ENCODE assay signal across 8 mouse cellular contexts in the genomic region with DNA sequence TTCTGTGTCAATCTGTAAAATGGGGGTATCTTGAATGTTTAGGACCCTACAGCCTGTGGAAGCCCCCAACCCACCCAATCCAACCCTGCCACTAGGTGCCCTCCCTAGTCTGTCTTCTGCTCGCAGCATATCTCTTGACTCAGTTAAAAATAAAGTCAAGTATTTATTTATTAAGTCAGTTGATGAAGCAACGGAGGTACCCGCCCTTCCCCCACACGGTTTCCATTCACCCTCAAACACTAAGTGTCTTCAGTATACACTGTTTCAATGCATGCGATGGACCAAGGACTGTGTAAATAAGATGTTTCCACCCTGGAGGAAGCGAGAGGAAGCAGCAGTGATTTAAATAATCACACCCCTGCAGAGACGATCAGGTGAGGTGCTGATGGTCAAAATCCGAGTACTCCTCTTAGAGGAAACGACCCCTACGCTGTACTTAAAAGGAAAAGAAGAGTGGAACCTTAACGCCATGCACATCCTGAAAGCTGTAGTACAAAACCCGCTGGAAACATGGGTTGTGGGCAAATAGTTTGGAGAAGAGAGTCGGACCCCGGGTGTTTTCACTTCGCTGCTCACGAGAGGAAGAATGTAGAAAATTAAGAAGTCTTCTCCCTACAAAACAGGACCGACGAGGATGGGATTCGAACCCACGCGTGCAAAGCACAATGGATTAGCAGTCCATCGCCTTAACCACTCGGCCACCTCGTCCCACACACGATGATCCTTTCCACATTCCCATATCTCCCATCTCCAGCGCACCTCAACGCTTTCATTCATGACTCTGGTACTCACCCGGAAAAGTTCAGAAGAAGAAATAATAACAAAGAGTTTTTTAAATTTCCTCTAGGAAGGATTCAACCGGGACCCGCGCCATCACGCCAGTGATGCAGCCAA. TPM values are rescaled to one million over a fixed set of nuclear protein-coding genes. Genes with fewer than 3 reads are reported as not detected.
DNase-seq lines count a peak whose midpoint lies in the region; ATAC-seq and TF ChIP-seq lines count a peak whose summit lies in the region.

No protein-coding gene starts in this region.

- intact Hi-C loops in gastrocnemius, adult 2 months (cut with DNase I), result no loop called here
- intact Hi-C loops in left cerebral cortex, postnatal 14 days (cut with DNase I), result no loop called here

- TF ChIP-seq CTCF in gastrocnemius, adult 2 months (IDR thresholded peaks at IDR 0.05), result no peak

- peaks cover 9% of the 10 kb centered on the region for H3K27me3 ChIP-seq in midbrain, embryonic 10.5 days (ENCODE audit: low read depth, poor library complexity, severe bottlenecking)

- peak overlapping the region; percentile 94 for H3K27ac ChIP-seq in gastrocnemius, adult 2 months
- peak overlapping the region; percentile 92 for H3K27ac ChIP-seq in midbrain, embryonic 10.5 days (replicated peaks)

- peaks cover 7% of the 10 kb centered on the region for H3K36me3 ChIP-seq in midbrain, embryonic 10.5 days

- H3K4me3 ChIP-seq in gastrocnemius, adult 2 months, result peak overlapping the region; percentile 84
- H3K4me3 ChIP-seq in midbrain, embryonic 10.5 days, result peak overlapping the region; percentile 95

- WGBS in midbrain, embryonic 10.5 days, result 6% methylated on average over 32 of the region's 32 CpGs

- H3K4me1 ChIP-seq in midbrain, embryonic 10.5 days, result peaks cover 49% of the 10 kb centered on the region

- H3K9me3 ChIP-seq in midbrain, embryonic 10.5 days (replicated peaks), result no peaks in the 10 kb centered on the region

- ATAC-seq in granulocyte monocyte progenitor cell, adult 5-6 weeks (replicated peaks; ENCODE audit: poor library complexity, severe bottlenecking), result no peak

- peak; percentile 86 for DNase-seq in ZHBTc4 (ENCODE audit: low read depth, low spot score)
- peak; percentile 92 to 95 for DNase-seq in cerebellum, postnatal 14 days
- peak; percentile 78 for DNase-seq in gastrocnemius, adult 2 months
- peak; percentile 57 for DNase-seq in induced T-regulatory cell, adult 2 months (ENCODE audit: low read depth)
- peak; percentile 82 to 88 for DNase-seq in left cerebral cortex, postnatal 14 days (ENCODE audit: low spot score in 2 of 2)
- DNase-seq in midbrain, embryonic 10.5 days (ENCODE audit: low spot score), result peak; percentile 90
- peak; percentile 25 to 39 for DNase-seq in spleen, adult 18-20 months

RNA-seq across cellular contexts. Expression of gene B4gat1, which starts 0.7 kb away (rescaled TPM):
- 10 to 100 TPM; 20.0 to 22.4 TPM for total RNA-seq in gastrocnemius, adult 2 months (2021)
- 100 to 1,000 TPM; 148 to 151 TPM for total RNA-seq in left cerebral cortex, postnatal 14 days (2021)
- polyA plus RNA-seq in midbrain, embryonic 10.5 days (2016; fragmentation: Nextera tagmentation; extraction: Ambion mirVana), result 39.4 and 42.1 TPM in 2 replicates
- 4.8 and 6.1 TPM in 2 replicates for total RNA-seq in granulocyte monocyte progenitor cell, adult 5-6 weeks (2014; fragmentation: Nextera tagmentation)
- 2.6 and 11.6 TPM in 2 replicates for total RNA-seq in granulocyte monocyte progenitor cell, adult 5-6 weeks (2017)

RNA-seq across cellular contexts. Expression of gene AC124502.3, which starts 0.8 kb away (rescaled TPM):
- total RNA-seq in gastrocnemius, adult 2 months (2021), result under 1 TPM; 0.46 to 0.59 TPM
- 1 to 10 TPM; 4.8 to 6.2 TPM for total RNA-seq in left cerebral cortex, postnatal 14 days (2021)
- polyA plus RNA-seq in midbrain, embryonic 10.5 days (2016; fragmentation: Nextera tagmentation; extraction: Ambion mirVana), result 2.2 and 4.4 TPM in 2 replicates
- 1.3 and 1.4 TPM in 2 replicates for total RNA-seq in granulocyte monocyte progenitor cell, adult 5-6 weeks (2014; fragmentation: Nextera tagmentation)
- 5.4 TPM in 1 of 2 replicates, not detected in the other for total RNA-seq in granulocyte monocyte progenitor cell, adult 5-6 weeks (2017)

RNA-seq across cellular contexts. Expression of gene Brms1, which starts 3.2 kb away (rescaled TPM):
- total RNA-seq in gastrocnemius, adult 2 months (2021), result 10 to 100 TPM; 14.7 to 15.1 TPM
- total RNA-seq in left cerebral cortex, postnatal 14 days (2021), result 10 to 100 TPM; 14.7 to 15.1 TPM
- polyA plus RNA-seq in midbrain, embryonic 10.5 days (2016; fragmentation: Nextera tagmentation; extraction: Ambion mirVana), result 83.2 and 85.6 TPM in 2 replicates
- 32.0 and 35.7 TPM in 2 replicates for total RNA-seq in granulocyte monocyte progenitor cell, adult 5-6 weeks (2014; fragmentation: Nextera tagmentation)
- total RNA-seq in granulocyte monocyte progenitor cell, adult 5-6 weeks (2017), result 33.6 and 43.3 TPM in 2 replicates

RNA-seq across cellular contexts. Expression of gene Rin1, which starts 12.4 kb away (rescaled TPM):
- 1 to 10 TPM in 1 of 2 experiments, under 1 TPM in 1; 0.99 to 1.3 TPM for total RNA-seq in gastrocnemius, adult 2 months (2021)
- total RNA-seq in left cerebral cortex, postnatal 14 days (2021), result 10 to 100 TPM; 59.6 to 66.7 TPM
- polyA plus RNA-seq in midbrain, embryonic 10.5 days (2016; fragmentation: Nextera tagmentation; extraction: Ambion mirVana), result 2.5 and 2.8 TPM in 2 replicates
- not detected in 2 replicates for total RNA-seq in granulocyte monocyte progenitor cell, adult 5-6 weeks (2014; fragmentation: Nextera tagmentation)
- 0.21 and 1.0 TPM in 2 replicates for total RNA-seq in granulocyte monocyte progenitor cell, adult 5-6 weeks (2017)

RNA-seq across cellular contexts. Expression of gene Slc29a2, which starts 14.3 kb away (rescaled TPM):
- total RNA-seq in gastrocnemius, adult 2 months (2021), result 1 to 10 TPM; 6.0 to 8.6 TPM
- total RNA-seq in left cerebral cortex, postnatal 14 days (2021), result 10 to 100 TPM; 17.2 to 21.6 TPM
- 7.4 and 8.6 TPM in 2 replicates for polyA plus RNA-seq in midbrain, embryonic 10.5 days (2016; fragmentation: Nextera tagmentation; extraction: Ambion mirVana)
- total RNA-seq in granulocyte monocyte progenitor cell, adult 5-6 weeks (2014; fragmentation: Nextera tagmentation), result 3.1 and 12.2 TPM in 2 replicates
- total RNA-seq in granulocyte monocyte progenitor cell, adult 5-6 weeks (2017), result 2.5 and 4.2 TPM in 2 replicates

Comparison
In these comparisons a context has a peak if more than half of its experiments do, and no peak if none do; other contexts are left out.
1. DNase-seq: peak in every context shown above with its lines; median percentile 94 in cerebellum, postnatal 14 days; 90 in midbrain, embryonic 10.5 days; 86 in ZHBTc4; 85 in left cerebral cortex, postnatal 14 days; 78 in gastrocnemius, adult 2 months; 57 in induced T-regulatory cell, adult 2 months; 32 in spleen, adult 18-20 months.
2. RNA of gene B4gat1, which starts 0.7 kb away (total RNA-seq): 148 to 151 TPM in left cerebral cortex, postnatal 14 days; 20.0 to 22.4 TPM in gastrocnemius, adult 2 months and 2.6 to 11.6 TPM in granulocyte monocyte progenitor cell, adult 5-6 weeks; every median in the first group is over 4 times any median in the second.